Mouse (Mus musculus): Measurements from ENCODE around the gene Rchy1. TPM values are rescaled to one million over a fixed set of nuclear protein-coding genes. Genes with fewer than 3 reads are reported as not detected.

Gene Rchy1
- polyA plus RNA-seq, 1 experiment from 2014 or later, result 45.4 TPM

DNA sequence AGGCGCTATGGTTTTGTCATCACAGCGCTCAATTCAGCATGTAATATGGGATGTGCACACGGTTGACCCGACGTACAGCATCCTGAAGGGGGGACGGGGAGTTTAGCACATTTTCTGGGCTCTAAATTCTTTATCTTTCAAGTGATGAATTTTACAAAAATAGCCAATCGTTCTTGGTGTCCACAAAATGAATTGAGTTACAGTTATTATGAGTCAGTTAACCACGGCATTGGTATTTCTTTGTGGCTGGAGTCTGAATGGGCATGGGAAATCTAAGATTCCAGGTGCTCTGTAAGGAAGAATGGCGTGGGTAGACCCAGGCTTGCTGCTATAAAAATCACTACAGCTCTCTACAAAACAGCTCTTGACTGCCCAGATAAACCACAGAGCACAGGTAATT lies 26.4 kb upstream of the Rchy1 start:
- Histone ChIP-seq H3K4me2 (no peak overlapping the region), H3K27ac (ENCODE audit: low read depth, low read length) (no peak overlapping the region), H3K36me3 (ENCODE audit: control insufficient read depth, insufficient read depth, low read length) (no peaks in the 10 kb centered on the region), H3K4me1 (ENCODE audit: control insufficient read depth, insufficient read depth, low read length) (no peaks in the 10 kb centered on the region), H3K9me3 (replicated peaks; ENCODE audit: control insufficient read depth, low read length) (no peaks in the 10 kb centered on the region), H3K9ac (ENCODE audit: low read depth, low read length) (no peak overlapping the region), H3K4me3 (ENCODE audit: low read depth, low read length) (no peak overlapping the region), H3K27me3 (ENCODE audit: control insufficient read depth, insufficient read depth, low read length) (no peaks in the 10 kb centered on the region)
- WGBS (ENCODE audit: insufficient replicate concordance), result 81% methylated on average over 9 of the region's 9 CpGs
- ATAC-seq (replicated peaks; ENCODE audit: insufficient number of reproducible peaks, low FRiP score, low TSS enrichment), result no peak

GRCm38 (mm10) chr5:91987799-91988198 lies 24.9 kb upstream of the Rchy1 start:
- Histone ChIP-seq H3K9ac (ENCODE audit: low read depth, low read length) (no peak overlapping the region), H3K36me3 (ENCODE audit: control insufficient read depth, insufficient read depth, low read length) (no peaks in the 10 kb centered on the region), H3K4me3 (ENCODE audit: low read depth, low read length) (no peak overlapping the region), H3K27ac (ENCODE audit: low read depth, low read length) (no peak overlapping the region), H3K4me1 (ENCODE audit: control insufficient read depth, insufficient read depth, low read length) (no peaks in the 10 kb centered on the region), H3K9me3 (replicated peaks; ENCODE audit: control insufficient read depth, low read length) (no peaks in the 10 kb centered on the region), H3K4me2 (no peak overlapping the region), H3K27me3 (ENCODE audit: control insufficient read depth, insufficient read depth, low read length) (no peaks in the 10 kb centered on the region)
- no peak for ATAC-seq (replicated peaks; ENCODE audit: insufficient number of reproducible peaks, low FRiP score, low TSS enrichment)
- 90% methylated on average over 2 of the region's 2 CpGs for WGBS (ENCODE audit: insufficient replicate concordance)

- H3K4me3 ChIP-seq (ENCODE audit: low read depth, low read length), result no peak within 1 kb of the TSS
- 67% methylated on average over 4 of the region's 4 CpGs for WGBS (ENCODE audit: insufficient replicate concordance)
- H3K4me2 ChIP-seq, result no peak within 1 kb of the TSS
- no peaks in the 10 kb centered on the region for H3K9me3 ChIP-seq (replicated peaks; ENCODE audit: control insufficient read depth, low read length)
- no peaks in the 10 kb centered on the region for H3K36me3 ChIP-seq (ENCODE audit: control insufficient read depth, insufficient read depth, low read length)
- H3K27me3 ChIP-seq (ENCODE audit: control insufficient read depth, insufficient read depth, low read length), result no peaks in the 10 kb centered on the region
- no peak within 1 kb of the TSS for H3K27ac ChIP-seq (ENCODE audit: low read depth, low read length)
- no peak for ATAC-seq (replicated peaks; ENCODE audit: insufficient number of reproducible peaks, low FRiP score, low TSS enrichment)
- no peaks in the 10 kb centered on the region for H3K4me1 ChIP-seq (ENCODE audit: control insufficient read depth, insufficient read depth, low read length)
- H3K9ac ChIP-seq (ENCODE audit: low read depth, low read length), result no peak within 1 kb of the TSS
Observed at GRCm38 (mm10) chr5:91987236-91987635, 24.4 kb upstream of the Rchy1 start, which contains the start of gene Odaph. TSS of gene Odaph (plus strand) at chr5:91987475.

- Histone ChIP-seq H3K4me2 (no peak overlapping the region), H3K9ac (ENCODE audit: low read depth, low read length) (no peak overlapping the region), H3K36me3 (ENCODE audit: control insufficient read depth, insufficient read depth, low read length) (no peaks in the 10 kb centered on the region), H3K9me3 (replicated peaks; ENCODE audit: control insufficient read depth, low read length) (no peaks in the 10 kb centered on the region), H3K27me3 (ENCODE audit: control insufficient read depth, insufficient read depth, low read length) (no peaks in the 10 kb centered on the region), H3K27ac (ENCODE audit: low read depth, low read length) (no peak overlapping the region), H3K4me1 (ENCODE audit: control insufficient read depth, insufficient read depth, low read length) (no peaks in the 10 kb centered on the region), H3K4me3 (ENCODE audit: low read depth, low read length) (no peak overlapping the region)
- no peak for ATAC-seq (replicated peaks; ENCODE audit: insufficient number of reproducible peaks, low FRiP score, low TSS enrichment)
- WGBS (ENCODE audit: insufficient replicate concordance), result 55% methylated on average over 2 of the region's 2 CpGs
Observed at GRCm38 (mm10) chr5:91985721-91986120, 22.9 kb upstream of the Rchy1 start.

DNA sequence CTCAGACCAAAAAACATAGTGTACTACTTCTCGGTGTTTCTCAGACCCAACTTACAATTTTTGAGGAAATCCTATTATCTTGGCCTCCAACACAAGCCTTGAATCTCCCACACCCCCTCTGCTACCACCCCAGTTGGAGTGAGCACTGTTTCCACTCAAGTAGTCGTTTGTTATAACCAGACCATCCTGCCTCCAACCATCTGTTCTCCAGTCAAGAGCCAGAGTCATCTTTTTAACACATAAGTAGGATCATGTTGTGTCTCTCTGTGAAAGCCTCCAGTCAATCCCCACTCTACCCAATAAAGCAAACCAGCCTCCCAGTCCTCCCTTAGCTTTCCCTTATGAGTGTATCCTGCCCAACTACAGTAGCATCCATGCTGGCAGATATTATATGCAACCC lies 20.6 kb upstream of the Rchy1 start:
- H3K27me3 ChIP-seq (ENCODE audit: control insufficient read depth, insufficient read depth, low read length), result no peaks in the 10 kb centered on the region
- H3K9me3 ChIP-seq (replicated peaks; ENCODE audit: control insufficient read depth, low read length), result no peaks in the 10 kb centered on the region
- H3K4me1 ChIP-seq (ENCODE audit: control insufficient read depth, insufficient read depth, low read length), result no peaks in the 10 kb centered on the region
- no peak overlapping the region for H3K4me2 ChIP-seq
- H3K36me3 ChIP-seq (ENCODE audit: control insufficient read depth, insufficient read depth, low read length), result no peaks in the 10 kb centered on the region
- H3K27ac ChIP-seq (ENCODE audit: low read depth, low read length), result no peak overlapping the region
- no peak overlapping the region for H3K4me3 ChIP-seq (ENCODE audit: low read depth, low read length)
- no peak overlapping the region for H3K9ac ChIP-seq (ENCODE audit: low read depth, low read length)
- WGBS (ENCODE audit: insufficient replicate concordance), result 64% methylated on average over 2 of the region's 2 CpGs
- no peak for ATAC-seq (replicated peaks; ENCODE audit: insufficient number of reproducible peaks, low FRiP score, low TSS enrichment)

DNA sequence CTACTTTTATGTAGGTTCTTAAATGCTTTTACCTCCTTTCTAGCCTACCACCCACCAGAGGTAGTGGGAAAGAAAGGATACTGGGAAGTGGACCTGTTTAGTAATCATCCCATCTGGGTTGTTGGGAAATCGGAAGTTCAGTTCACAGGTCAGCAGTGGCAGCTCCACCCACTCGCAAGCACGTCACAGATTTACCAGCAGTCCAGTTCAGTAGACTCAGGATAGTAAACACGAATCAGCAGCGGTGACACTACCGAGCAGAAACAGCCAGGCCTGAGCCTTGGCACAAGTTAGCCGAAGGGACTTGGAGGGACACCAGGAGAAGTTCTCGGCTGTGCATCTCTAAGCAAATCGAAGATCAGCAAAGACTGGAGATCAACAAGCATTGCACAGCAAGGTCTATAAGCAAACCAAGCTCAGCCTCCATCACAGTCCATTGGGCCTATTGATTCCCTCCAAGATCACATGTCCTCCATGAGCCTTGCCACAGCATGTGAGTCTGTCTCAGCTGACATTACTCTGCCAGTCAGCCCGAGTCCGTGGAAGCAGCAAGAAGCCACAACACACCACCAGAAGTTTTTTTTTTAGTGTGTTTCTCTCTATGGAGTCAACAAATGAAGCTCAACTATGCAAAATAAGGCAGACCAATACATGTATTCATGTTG lies 18.4 kb upstream of the Rchy1 start:
- Histone ChIP-seq H3K9ac (ENCODE audit: low read depth, low read length) (no peak overlapping the region), H3K27me3 (ENCODE audit: control insufficient read depth, insufficient read depth, low read length) (no peaks in the 10 kb centered on the region), H3K27ac (ENCODE audit: low read depth, low read length) (no peak overlapping the region), H3K4me1 (ENCODE audit: control insufficient read depth, insufficient read depth, low read length) (no peaks in the 10 kb centered on the region), H3K9me3 (replicated peaks; ENCODE audit: control insufficient read depth, low read length) (no peaks in the 10 kb centered on the region), H3K4me3 (ENCODE audit: low read depth, low read length) (no peak overlapping the region), H3K36me3 (ENCODE audit: control insufficient read depth, insufficient read depth, low read length) (no peaks in the 10 kb centered on the region), H3K4me2 (no peak overlapping the region)
- 85% methylated on average over 11 of the region's 11 CpGs for WGBS (ENCODE audit: insufficient replicate concordance)
- ATAC-seq (replicated peaks; ENCODE audit: insufficient number of reproducible peaks, low FRiP score, low TSS enrichment), result no peak

DNA sequence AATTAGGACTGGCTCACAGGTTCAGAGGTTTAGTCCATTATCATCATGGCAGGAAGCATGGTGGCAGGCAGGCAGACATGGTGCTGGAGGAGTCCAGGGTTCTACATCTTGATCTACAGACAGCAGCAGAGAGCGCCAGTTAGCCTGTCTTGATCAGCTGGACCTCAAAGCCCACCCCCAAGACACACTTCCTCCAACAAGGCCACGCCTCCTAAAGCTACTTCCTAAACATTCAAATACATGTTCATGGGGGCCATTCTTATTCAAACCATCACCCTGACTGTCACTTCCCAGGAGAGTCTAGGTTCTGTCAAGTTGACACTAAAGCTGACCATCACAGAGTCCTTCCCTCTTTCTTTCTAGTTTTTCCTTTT lies 14.5 kb upstream of the Rchy1 start:
- Histone ChIP-seq H3K4me1 (ENCODE audit: control insufficient read depth, insufficient read depth, low read length) (no peaks in the 10 kb centered on the region), H3K4me2 (no peak overlapping the region), H3K36me3 (ENCODE audit: control insufficient read depth, insufficient read depth, low read length) (no peaks in the 10 kb centered on the region), H3K9me3 (replicated peaks; ENCODE audit: control insufficient read depth, low read length) (no peaks in the 10 kb centered on the region), H3K27ac (ENCODE audit: low read depth, low read length) (no peak overlapping the region), H3K4me3 (ENCODE audit: low read depth, low read length) (no peak overlapping the region), H3K9ac (ENCODE audit: low read depth, low read length) (no peak overlapping the region), H3K27me3 (ENCODE audit: control insufficient read depth, insufficient read depth, low read length) (no peaks in the 10 kb centered on the region)
- ATAC-seq (replicated peaks; ENCODE audit: insufficient number of reproducible peaks, low FRiP score, low TSS enrichment), result no peak
- WGBS (ENCODE audit: insufficient replicate concordance), result 81% methylated on average over 2 of the region's 2 CpGs

DNA sequence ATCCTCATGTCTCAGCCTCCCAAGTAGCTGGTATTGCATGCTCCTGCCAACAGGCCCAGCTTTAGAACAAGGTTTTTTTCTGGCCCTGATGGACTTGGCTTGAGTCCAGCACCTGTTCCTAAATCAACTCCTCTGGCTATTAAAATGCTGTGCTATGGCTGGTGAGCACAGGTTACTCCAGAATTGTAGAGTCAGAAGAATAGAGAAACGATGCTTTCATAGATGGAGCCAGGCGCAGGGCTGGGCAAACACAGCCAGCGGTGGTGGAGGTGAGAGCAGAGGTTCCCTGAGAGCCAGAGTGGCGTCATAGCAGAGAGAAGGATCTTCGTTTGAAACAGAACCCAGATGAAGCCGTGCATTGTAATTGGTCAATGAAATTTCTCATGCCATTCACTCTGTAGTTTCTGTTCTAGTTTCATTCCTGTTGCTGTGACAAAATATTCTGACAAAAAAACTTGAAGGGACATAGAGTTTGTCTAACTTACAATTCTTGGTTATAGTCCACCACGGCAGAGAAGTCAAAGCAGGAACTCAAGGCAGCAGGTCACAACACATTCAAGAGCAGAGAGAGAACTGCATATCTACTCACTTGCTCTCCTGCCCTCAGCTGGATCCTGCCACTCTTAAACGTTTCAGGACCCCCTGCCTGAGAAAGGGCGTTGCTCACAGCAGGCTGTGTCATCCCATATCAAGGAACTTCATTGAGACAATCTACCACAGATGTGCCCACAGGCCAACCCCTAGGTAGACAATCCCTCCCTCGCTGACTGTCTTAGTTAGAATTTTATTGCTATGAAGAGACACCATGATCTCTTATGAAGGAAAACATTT lies 13.9 kb upstream of the Rchy1 start:
- no peaks in the 10 kb centered on the region for H3K27me3 ChIP-seq (ENCODE audit: control insufficient read depth, insufficient read depth, low read length)
- no peak overlapping the region for H3K4me3 ChIP-seq (ENCODE audit: low read depth, low read length)
- 70% methylated on average over 10 of the region's 10 CpGs for WGBS (ENCODE audit: insufficient replicate concordance)
- H3K4me2 ChIP-seq, result no peak overlapping the region
- no peaks in the 10 kb centered on the region for H3K36me3 ChIP-seq (ENCODE audit: control insufficient read depth, insufficient read depth, low read length)
- H3K9ac ChIP-seq (ENCODE audit: low read depth, low read length), result no peak overlapping the region
- H3K4me1 ChIP-seq (ENCODE audit: control insufficient read depth, insufficient read depth, low read length), result no peaks in the 10 kb centered on the region
- ATAC-seq (replicated peaks; ENCODE audit: insufficient number of reproducible peaks, low FRiP score, low TSS enrichment), result no peak
- no peak overlapping the region for H3K27ac ChIP-seq (ENCODE audit: low read depth, low read length)
- no peaks in the 10 kb centered on the region for H3K9me3 ChIP-seq (replicated peaks; ENCODE audit: control insufficient read depth, low read length)

DNA sequence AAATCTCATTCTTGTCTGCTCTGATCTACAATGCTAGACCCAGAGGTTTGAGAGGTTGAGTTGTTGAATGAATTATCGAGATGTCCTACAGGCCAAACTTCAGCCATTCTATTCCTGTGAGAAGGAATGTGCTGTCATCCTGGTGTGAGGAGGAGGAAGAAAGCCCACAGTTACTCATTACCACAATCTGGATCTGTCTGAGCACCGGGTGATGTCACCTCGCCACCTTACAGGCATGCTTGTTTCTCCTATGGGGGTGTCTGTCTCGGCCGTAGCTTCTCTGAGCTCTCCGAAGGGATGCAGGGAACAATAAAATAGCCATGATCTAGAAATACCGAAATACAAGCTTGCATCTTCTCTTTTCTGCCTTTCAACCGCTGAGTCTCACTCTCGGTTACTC lies 12.9 kb upstream of the Rchy1 start:
- no peak overlapping the region for H3K27ac ChIP-seq (ENCODE audit: low read depth, low read length)
- H3K36me3 ChIP-seq (ENCODE audit: control insufficient read depth, insufficient read depth, low read length), result no peaks in the 10 kb centered on the region

More for the DNA sequence above, 12.9 kb upstream of the Rchy1 start:
- 85% methylated on average over 9 of the region's 9 CpGs for WGBS (ENCODE audit: insufficient replicate concordance)
- Histone ChIP-seq H3K27me3 (ENCODE audit: control insufficient read depth, insufficient read depth, low read length) (no peaks in the 10 kb centered on the region), H3K4me1 (ENCODE audit: control insufficient read depth, insufficient read depth, low read length) (no peaks in the 10 kb centered on the region), H3K4me3 (ENCODE audit: low read depth, low read length) (no peak overlapping the region), H3K9me3 (replicated peaks; ENCODE audit: control insufficient read depth, low read length) (no peaks in the 10 kb centered on the region), H3K9ac (ENCODE audit: low read depth, low read length) (no peak overlapping the region), H3K4me2 (no peak overlapping the region)
- no peak for ATAC-seq (replicated peaks; ENCODE audit: insufficient number of reproducible peaks, low FRiP score, low TSS enrichment)

Data from heart, embryonic 11.5 days (tissue).